Mouse (Mus musculus) neural tube, embryonic 11.5 days (tissue): ENCODE measurements around the gene Cpvl. TPM values are rescaled to one million over a fixed set of nuclear protein-coding genes. Genes with fewer than 3 reads are reported as not detected.

Source experiments
- ATAC-seq: fragments of 200-750 bp; cut with Nextera tagmentation; 2 replicates; pipeline ENCODE4 v1.8.0; 2017; ENCODE audit warnings: moderate number of reproducible peaks, mild to moderate bottlenecking, moderate TSS enrichment, moderate library complexity; ENCODE audit not compliant: insufficient read depth, low FRiP score, low TSS enrichment
- DNase-seq: peaks from one replicate; pipeline ENCODE4 v3.0.0-alpha.2; 2015; ENCODE audit warnings: low spot score
- H3K27ac ChIP-seq: fragments of 300-500 bp; sonication (generic); 2 replicates; pipeline ENCODE4 v1.5.1; 2014; ENCODE audit warnings: low read depth, mild to moderate bottlenecking, low read length
- H3K27me3 ChIP-seq: fragments of 300-500 bp; sonication (generic); 2 replicates; pipeline ENCODE4 v1.6.1; 2014; ENCODE audit warnings: mild to moderate bottlenecking, low read length, mixed read lengths; ENCODE audit not compliant: control insufficient read depth, insufficient read depth
- H3K36me3 ChIP-seq: fragments of 300-500 bp; sonication (generic); 2 replicates; pipeline ENCODE4 v1.6.1; 2014; ENCODE audit warnings: mild to moderate bottlenecking, low read length, moderate library complexity, mixed read lengths; ENCODE audit not compliant: control insufficient read depth, insufficient read depth
- H3K4me1 ChIP-seq: fragments of 300-500 bp; sonication (generic); 2 replicates; pipeline ENCODE4 v1.6.1; 2014; ENCODE audit warnings: low read length, mixed read lengths; ENCODE audit not compliant: control insufficient read depth, insufficient read depth
- H3K4me2 ChIP-seq: fragments of 300-500 bp; sonication (generic); 2 replicates; pipeline ENCODE4 v1.6.1; 2014; ENCODE audit warnings: low read depth, mild to moderate bottlenecking, moderate library complexity
- H3K4me3 ChIP-seq: fragments of 300-500 bp; sonication (generic); 2 replicates; pipeline ENCODE4 v1.5.1; 2014; ENCODE audit warnings: low read depth, low read length
- H3K9ac ChIP-seq: fragments of 300-500 bp; sonication (generic); 2 replicates; pipeline ENCODE4 v1.6.1; 2014; ENCODE audit warnings: mild to moderate bottlenecking, low read length
- H3K9me3 ChIP-seq: fragments of 300-500 bp; sonication (generic); 2 replicates; pipeline ENCODE4 v1.6.1; 2016; ENCODE audit warnings: low read length; ENCODE audit not compliant: control insufficient read depth
- WGBS: fragments of 180-500 bp; shearing (Covaris S2); extraction: QIAGEN DNeasy Blood & Tissue Kit; methylation state at CpG from one replicate; pipeline ENCODE4 v1.1.7; 2014; 5-methylcytosine and 5-hydroxymethylcytosine counted together
- polyA plus RNA-seq: library from polyadenylated mRNA; unstranded; fragments of >200 nt; fragmentation: Nextera tagmentation; extraction: Ambion mirVana; gene quantifications from 2 replicates; pipeline ENCODE4 v1.2.1, GENCODE M21; 2014

The Cpvl gene
- not detected in 2 replicates for polyA plus RNA-seq

DNA sequence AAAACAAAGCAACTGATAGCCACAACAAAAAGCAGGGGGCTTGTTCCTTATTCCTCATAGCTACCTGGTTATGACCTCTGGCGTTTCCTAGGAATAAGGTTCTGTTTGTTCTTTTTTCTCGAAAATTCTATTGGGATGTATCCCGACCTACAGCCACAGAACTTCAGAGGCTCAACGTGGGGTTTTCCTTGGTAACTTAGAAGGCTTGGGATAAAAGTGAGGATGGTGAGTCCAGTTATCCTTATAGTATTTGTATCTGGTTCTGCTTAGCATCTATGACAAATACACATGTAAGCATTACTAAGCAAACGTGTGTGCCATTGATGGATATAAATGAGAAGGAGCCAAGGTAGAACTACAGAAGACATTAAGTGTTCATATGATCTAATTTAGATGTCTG, at the start of gene Cpvl:
Cpvl (minus strand) TSS at position 101 of the 400 bp plus-strand sequence.
- DNase-seq (no peak), ATAC-seq (no peak)
- H3K4me2 ChIP-seq: no peak within 1 kb of the TSS
- H3K27ac ChIP-seq: no peak within 1 kb of the TSS
- H3K9ac ChIP-seq: no peak within 1 kb of the TSS
- H3K4me3 ChIP-seq: no peak within 1 kb of the TSS
- H3K9me3 ChIP-seq: no peaks in the 10 kb centered on the region
- 91% methylated on average over 5 of the region's 5 CpGs for WGBS
- no peaks in the 10 kb centered on the region for H3K4me1 ChIP-seq
- H3K27me3 ChIP-seq: no peaks in the 10 kb centered on the region
- H3K36me3 ChIP-seq: no peaks in the 10 kb centered on the region

DNA sequence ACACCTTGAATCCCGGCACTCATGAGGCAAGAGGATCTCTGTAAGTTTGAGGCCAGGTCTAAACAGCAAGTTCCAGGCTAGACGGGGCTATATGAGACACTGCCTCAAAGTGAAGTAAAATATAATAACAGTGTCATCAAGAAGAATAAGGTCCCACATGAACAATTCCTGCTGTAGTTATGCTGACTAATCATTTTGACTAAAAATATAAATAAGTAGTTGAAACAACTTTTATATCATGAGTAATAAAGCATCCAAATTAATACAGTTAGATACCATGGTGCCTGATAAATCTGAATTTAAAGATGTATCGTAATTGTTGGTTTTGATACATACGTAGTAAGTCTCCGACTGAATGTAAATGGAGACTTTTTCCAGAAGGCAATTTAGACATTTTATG, 45.4 kb upstream of the Cpvl start:
- Histone ChIP-seq H3K27ac (no peak overlapping the region), H3K36me3 (no peaks in the 10 kb centered on the region), H3K4me1 (no peaks in the 10 kb centered on the region), H3K4me3 (no peak overlapping the region), H3K4me2 (no peak overlapping the region), H3K9ac (no peak overlapping the region), H3K9me3 (no peaks in the 10 kb centered on the region), H3K27me3 (no peaks in the 10 kb centered on the region)
- 95% methylated on average over 5 of the region's 5 CpGs for WGBS
- ATAC-seq (no peak), DNase-seq (no peak)

DNA sequence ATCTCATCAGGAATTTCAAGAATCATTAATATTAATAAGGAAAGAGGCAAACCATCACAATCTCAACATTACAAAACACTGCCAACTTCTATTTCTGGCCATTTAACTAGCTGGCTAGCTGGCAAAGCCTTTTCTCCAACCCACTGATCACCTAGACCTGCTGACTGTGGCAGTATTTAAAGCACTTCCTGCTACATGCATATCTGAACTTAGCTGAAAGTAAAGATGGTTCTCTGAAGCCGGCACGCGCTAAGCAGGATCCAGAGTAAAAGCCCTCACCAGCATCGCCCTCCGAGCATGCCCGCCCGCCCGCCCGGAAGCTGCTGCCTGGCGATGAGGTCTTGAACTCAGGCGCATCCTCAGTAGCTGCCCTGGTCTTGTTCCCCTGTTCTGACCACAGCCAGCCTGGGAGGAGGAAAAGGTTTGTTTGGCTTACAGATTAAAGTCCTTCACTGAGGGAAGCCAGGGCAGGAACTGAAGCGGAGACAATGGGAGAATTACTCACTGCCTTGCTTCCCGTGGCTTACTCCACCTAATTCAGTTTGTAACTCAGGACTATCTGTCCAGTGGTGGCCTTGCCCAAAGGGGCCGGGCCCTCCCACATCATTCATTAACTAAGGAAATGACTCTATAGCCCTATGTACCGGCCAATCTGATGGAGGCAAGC, 42.8 kb upstream of the Cpvl start:
- Histone ChIP-seq H3K4me1 (no peaks in the 10 kb centered on the region; the same call in 1 of the 2 replicates), H3K27me3 (no peaks in the 10 kb centered on the region), H3K9me3 (no peaks in the 10 kb centered on the region), H3K4me3 (no peak overlapping the region), H3K4me2 (no peak overlapping the region), H3K36me3 (no peaks in the 10 kb centered on the region), H3K27ac (no peak overlapping the region), H3K9ac (no peak overlapping the region)
- DNase-seq (no peak), ATAC-seq (no peak)
- 62% methylated on average over 15 of the region's 15 CpGs for WGBS

DNA sequence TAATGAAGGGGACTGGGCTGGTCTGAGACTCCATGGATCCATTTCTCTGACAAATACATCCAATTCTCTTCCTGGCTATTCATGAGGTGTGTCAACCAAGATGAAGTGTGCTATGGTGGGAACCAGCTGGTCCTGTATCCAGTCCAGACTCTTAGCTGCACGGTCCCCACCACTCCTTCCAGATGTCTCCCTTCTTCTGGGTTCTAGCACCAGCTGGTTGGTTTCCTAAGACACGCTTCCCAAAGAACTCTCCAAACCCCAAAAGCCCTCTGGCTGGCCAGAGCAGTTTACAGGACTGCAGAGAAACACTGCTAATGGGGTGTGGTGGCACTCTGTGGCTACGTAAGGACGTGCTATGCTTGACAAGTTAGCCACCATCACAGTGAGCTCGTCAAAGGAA, 40.4 kb upstream of the Cpvl start:
- Histone ChIP-seq H3K4me3 (no peak overlapping the region), H3K4me1 (no peaks in the 10 kb centered on the region; the same call in 1 of the 2 replicates), H3K36me3 (no peaks in the 10 kb centered on the region), H3K4me2 (no peak overlapping the region), H3K9ac (no peak overlapping the region), H3K27me3 (no peaks in the 10 kb centered on the region), H3K9me3 (no peaks in the 10 kb centered on the region), H3K27ac (no peak overlapping the region)
- DNase-seq: no peak
- no peak for ATAC-seq
- 81% methylated on average over 5 of the region's 5 CpGs for WGBS

DNA sequence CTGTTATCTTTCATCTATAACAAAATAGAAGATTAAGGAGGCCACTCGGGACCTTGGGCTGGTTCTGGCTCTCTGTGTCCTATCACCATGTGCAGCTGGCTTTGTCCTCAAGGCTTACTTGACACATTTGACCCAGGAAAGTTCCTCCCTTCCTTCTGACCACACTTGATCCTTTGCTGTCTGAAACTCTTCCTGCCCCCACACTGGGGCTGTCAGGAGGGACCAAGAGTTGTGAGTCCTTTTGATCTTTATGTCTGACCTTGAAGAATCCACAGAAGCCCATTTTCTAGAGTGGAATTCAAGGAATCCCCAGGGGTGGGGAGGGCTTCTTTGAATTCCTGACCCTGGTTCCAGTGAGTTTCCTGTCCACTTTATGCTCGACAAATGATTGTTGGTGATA, 39.6 kb upstream of the Cpvl start:
- H3K36me3 ChIP-seq: no peaks in the 10 kb centered on the region
- no peak overlapping the region for H3K4me3 ChIP-seq
- ATAC-seq: no peak
- H3K27ac ChIP-seq: no peak overlapping the region
- H3K27me3 ChIP-seq: no peaks in the 10 kb centered on the region
- no peak overlapping the region for H3K9ac ChIP-seq
- H3K4me2 ChIP-seq: no peak overlapping the region
- 56% methylated on average over 2 of the region's 2 CpGs for WGBS
- H3K4me1 ChIP-seq: no peaks in the 10 kb centered on the region; the same call in 1 of the 2 replicates
- DNase-seq: no peak
- no peaks in the 10 kb centered on the region for H3K9me3 ChIP-seq

DNA sequence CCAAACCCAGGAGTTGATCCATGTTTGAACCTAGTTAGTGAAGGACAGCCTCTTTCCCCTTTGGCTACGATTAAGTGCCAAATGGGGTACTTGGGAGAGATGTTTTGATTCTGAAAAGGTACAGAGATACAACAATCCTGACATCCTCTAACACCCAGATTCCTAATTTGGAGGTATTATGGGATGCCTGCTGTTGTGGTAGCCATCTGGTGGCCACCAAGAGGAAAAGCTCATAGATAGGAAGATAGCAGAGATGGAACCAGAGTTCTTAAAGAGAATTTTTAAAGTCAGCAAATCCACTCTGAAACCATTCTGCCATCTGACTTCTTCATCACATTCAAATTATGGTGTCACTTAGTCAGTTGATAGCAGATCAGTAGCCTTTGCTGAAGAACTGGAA, 33.7 kb upstream of the Cpvl start:
- H3K4me2 ChIP-seq: no peak overlapping the region
- DNase-seq: no peak
- no peak overlapping the region for H3K27ac ChIP-seq
- H3K36me3 ChIP-seq: no peaks in the 10 kb centered on the region
- H3K9me3 ChIP-seq: no peaks in the 10 kb centered on the region
- no peak overlapping the region for H3K9ac ChIP-seq
- whole genome bisulfite sequencing: 90% methylated on average over 1 of the region's 1 CpGs
- H3K4me3 ChIP-seq: no peak overlapping the region
- no peaks in the 10 kb centered on the region for H3K27me3 ChIP-seq
- peaks cover 3% of the 10 kb centered on the region; the same call in 1 of the 2 replicates for H3K4me1 ChIP-seq
- no peak for ATAC-seq

DNA sequence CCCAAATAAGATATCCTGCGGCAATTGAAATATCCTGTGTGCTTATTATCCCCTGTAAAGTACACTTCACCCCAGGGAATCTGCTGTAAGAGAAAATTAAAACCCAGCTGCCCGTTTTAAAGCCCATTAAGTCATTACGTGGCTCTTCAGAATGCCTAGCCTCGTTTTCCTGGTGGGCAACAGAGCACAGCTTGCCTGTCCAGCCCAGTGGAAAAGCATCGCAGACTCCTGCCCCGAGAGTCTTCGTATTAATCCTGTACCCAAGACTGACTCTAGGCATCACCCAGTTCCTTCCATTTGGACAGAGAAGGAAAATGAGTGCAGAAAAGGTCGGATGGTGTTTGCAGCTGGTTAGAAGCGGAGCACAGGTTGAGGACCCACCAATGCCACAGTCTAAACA, 31.9 kb upstream of the Cpvl start:
- Histone ChIP-seq H3K9me3 (no peaks in the 10 kb centered on the region), H3K27ac (no peak overlapping the region), H3K4me3 (no peak overlapping the region), H3K9ac (no peak overlapping the region), H3K4me1 (peaks cover 3% of the 10 kb centered on the region; the same call in 1 of the 2 replicates), H3K36me3 (no peaks in the 10 kb centered on the region), H3K4me2 (no peak overlapping the region), H3K27me3 (no peaks in the 10 kb centered on the region)
- WGBS: 60% methylated on average over 9 of the region's 9 CpGs
- ATAC-seq: no peak
- no peak for DNase-seq

DNA sequence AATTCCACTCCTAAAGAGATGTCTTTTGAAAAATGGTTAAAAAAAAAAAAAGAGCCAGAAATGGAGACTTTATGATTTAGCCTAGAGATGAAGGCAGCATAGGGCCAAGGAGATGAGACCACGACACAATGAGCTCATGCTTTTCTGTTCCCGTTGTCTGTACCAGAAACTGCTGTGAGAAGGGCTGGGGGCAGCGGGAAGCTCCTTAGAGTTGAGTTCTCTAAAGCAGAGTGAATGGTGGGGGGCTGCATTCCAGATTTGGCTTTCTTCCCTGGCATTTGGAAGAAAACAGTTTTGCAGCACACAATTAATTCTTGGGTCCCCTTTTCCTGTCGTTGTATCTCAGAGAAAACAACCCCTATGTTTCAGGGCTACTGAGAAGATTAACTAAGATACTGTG, 30.8 kb upstream of the Cpvl start:
- ATAC-seq (no peak), DNase-seq (no peak)
- 59% methylated on average over 4 of the region's 4 CpGs for WGBS
- H3K4me3 ChIP-seq: no peak overlapping the region
- H3K27ac ChIP-seq: no peak overlapping the region
- no peak overlapping the region for H3K9ac ChIP-seq
- H3K4me2 ChIP-seq: no peak overlapping the region
- H3K9me3 ChIP-seq: no peaks in the 10 kb centered on the region
- H3K36me3 ChIP-seq: no peaks in the 10 kb centered on the region
- H3K27me3 ChIP-seq: no peaks in the 10 kb centered on the region
- H3K4me1 ChIP-seq: peaks cover 3% of the 10 kb centered on the region; the same call in 1 of the 2 replicates

DNA sequence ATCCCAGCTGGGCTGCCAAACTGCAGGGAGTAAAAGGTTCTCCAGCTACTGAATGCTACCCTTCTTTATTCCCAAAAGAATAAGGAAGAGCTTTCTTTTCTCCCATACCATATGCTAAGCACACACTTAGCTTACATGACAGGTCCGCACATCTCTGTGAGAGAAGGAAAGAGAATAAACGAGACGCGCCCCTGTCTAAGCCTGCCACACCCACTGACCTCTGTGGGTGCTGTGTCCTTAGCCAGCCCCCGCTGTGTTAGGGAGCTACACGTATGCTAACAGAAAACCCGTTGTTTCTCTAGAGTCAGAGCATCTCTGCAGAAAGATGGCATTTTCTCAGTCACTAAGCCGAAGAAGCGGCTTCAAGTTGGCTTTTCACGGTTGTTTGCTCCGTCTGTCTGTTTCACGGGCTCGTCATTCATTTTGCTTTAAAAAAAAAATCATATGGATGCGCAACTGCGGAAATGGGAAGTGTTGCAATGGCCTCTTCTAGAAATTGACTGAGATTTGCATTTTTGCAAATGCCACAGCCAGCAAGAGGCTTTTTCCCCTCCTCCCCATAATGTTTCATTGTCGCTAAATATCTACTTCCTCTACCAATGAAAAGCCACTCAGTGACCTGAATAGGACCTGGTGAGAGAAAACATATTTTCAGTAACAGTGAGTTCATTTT, 30.1 kb upstream of the Cpvl start:
- no peak for ATAC-seq

More for the DNA sequence above, 30.1 kb upstream of the Cpvl start:
- Histone ChIP-seq H3K4me2 (no peak overlapping the region), H3K9me3 (no peaks in the 10 kb centered on the region), H3K4me3 (no peak overlapping the region), H3K27ac (no peak overlapping the region), H3K36me3 (no peaks in the 10 kb centered on the region), H3K27me3 (no peaks in the 10 kb centered on the region), H3K4me1 (peaks cover 3% of the 10 kb centered on the region; the same call in 1 of the 2 replicates), H3K9ac (no peak overlapping the region)
- WGBS: 78% methylated on average over 16 of the region's 16 CpGs
- no peak for DNase-seq
